Mouse (Mus musculus): ENCODE measurements at regions not wholly inside any gene's neighbourhood (a gene's known extent, or its start where the extent isn't known, plus 50 kb on each side); places are given as distances from the start of the nearest gene placed in this dataset.

- H3K27me3 ChIP-seq (ENCODE audit: control insufficient read depth, insufficient read depth, low read length) = no peaks in the 10 kb centered on the region
- H3K4me3 ChIP-seq (ENCODE audit: low read length) = no peak overlapping the region
- H3K9me3 ChIP-seq (ENCODE audit: control insufficient read depth, low read length) = no peaks in the 10 kb centered on the region
- H3K36me3 ChIP-seq (ENCODE audit: control insufficient read depth, insufficient read depth, low read length) = no peaks in the 10 kb centered on the region
- H3K27ac ChIP-seq (ENCODE audit: low read depth, low read length) = no peak overlapping the region
- peaks cover 5% of the 10 kb centered on the region; the same call in 1 of the 2 replicates for H3K4me1 ChIP-seq (ENCODE audit: control insufficient read depth, insufficient read depth, low read length)
- 68% methylated on average over 1 of the region's 1 CpGs for WGBS
- ATAC-seq (ENCODE audit: low FRiP score, low TSS enrichment) = no peak
- no peak overlapping the region for H3K4me2 ChIP-seq (replicated peaks; ENCODE audit: low read depth, low read length)
- H3K9ac ChIP-seq (ENCODE audit: low read depth, low read length) = no peak overlapping the region
Observed at GRCm38 (mm10) chr19:32950794-32951193, 193.5 kb downstream of the Pten start.

GRCm38 (mm10) chr19:32952425-32952824, 195.1 kb downstream of the Pten start:
- 87% methylated on average over 4 of the region's 4 CpGs for WGBS
- peaks cover 8% of the 10 kb centered on the region; the same call in 1 of the 2 replicates for H3K4me1 ChIP-seq (ENCODE audit: control insufficient read depth, insufficient read depth, low read length)
- no peaks in the 10 kb centered on the region for H3K36me3 ChIP-seq (ENCODE audit: control insufficient read depth, insufficient read depth, low read length)
- no peak overlapping the region for H3K27ac ChIP-seq (ENCODE audit: low read depth, low read length)
- H3K9ac ChIP-seq (ENCODE audit: low read depth, low read length) = no peak overlapping the region
- H3K4me3 ChIP-seq (ENCODE audit: low read length) = no peak overlapping the region
- H3K27me3 ChIP-seq (ENCODE audit: control insufficient read depth, insufficient read depth, low read length) = no peaks in the 10 kb centered on the region
- no peaks in the 10 kb centered on the region for H3K9me3 ChIP-seq (ENCODE audit: control insufficient read depth, low read length)
- no peak for ATAC-seq (ENCODE audit: low FRiP score, low TSS enrichment)
- H3K4me2 ChIP-seq (replicated peaks; ENCODE audit: low read depth, low read length) = no peak overlapping the region

- WGBS = 69% methylated on average over 11 of the region's 11 CpGs
- H3K36me3 ChIP-seq (ENCODE audit: control insufficient read depth, insufficient read depth, low read length) = no peaks in the 10 kb centered on the region
- no peak overlapping the region for H3K27ac ChIP-seq (ENCODE audit: low read depth, low read length)
- peaks cover 8% of the 10 kb centered on the region; the same call in 1 of the 2 replicates for H3K4me1 ChIP-seq (ENCODE audit: control insufficient read depth, insufficient read depth, low read length)
- no peak overlapping the region for H3K4me2 ChIP-seq (replicated peaks; ENCODE audit: low read depth, low read length)
- H3K9me3 ChIP-seq (ENCODE audit: control insufficient read depth, low read length) = no peaks in the 10 kb centered on the region
- no peak for ATAC-seq (ENCODE audit: low FRiP score, low TSS enrichment)
- H3K9ac ChIP-seq (ENCODE audit: low read depth, low read length) = no peak overlapping the region
- H3K27me3 ChIP-seq (ENCODE audit: control insufficient read depth, insufficient read depth, low read length) = no peaks in the 10 kb centered on the region
- no peak overlapping the region for H3K4me3 ChIP-seq (ENCODE audit: low read length)
Observed at GRCm38 (mm10) chr19:32952928-32953687, 195.8 kb downstream of the Pten start.

- Histone ChIP-seq H3K4me2 (replicated peaks; ENCODE audit: low read depth, low read length) (no peak overlapping the region), H3K36me3 (ENCODE audit: control insufficient read depth, insufficient read depth, low read length) (no peaks in the 10 kb centered on the region), H3K4me3 (ENCODE audit: low read length) (no peak overlapping the region), H3K4me1 (ENCODE audit: control insufficient read depth, insufficient read depth, low read length) (peaks cover 8% of the 10 kb centered on the region; the same call in 1 of the 2 replicates), H3K27ac (ENCODE audit: low read depth, low read length) (no peak overlapping the region), H3K9me3 (ENCODE audit: control insufficient read depth, low read length) (no peaks in the 10 kb centered on the region), H3K27me3 (ENCODE audit: control insufficient read depth, insufficient read depth, low read length) (no peaks in the 10 kb centered on the region), H3K9ac (ENCODE audit: low read depth, low read length) (no peak overlapping the region)
- WGBS = 52% methylated on average over 4 of the region's 4 CpGs
- peak; percentile 56; the same call in 1 of the 2 replicates for ATAC-seq (ENCODE audit: low FRiP score, low TSS enrichment)
Observed at GRCm38 (mm10) chr19:32954001-32954605, 196.8 kb downstream of the Pten start.

GRCm38 (mm10) chr19:32954942-32955341, 197.6 kb downstream of the Pten start:
- no peaks in the 10 kb centered on the region for H3K27me3 ChIP-seq (ENCODE audit: control insufficient read depth, insufficient read depth, low read length)
- no peaks in the 10 kb centered on the region for H3K9me3 ChIP-seq (ENCODE audit: control insufficient read depth, low read length)
- H3K36me3 ChIP-seq (ENCODE audit: control insufficient read depth, insufficient read depth, low read length) = no peaks in the 10 kb centered on the region
- ATAC-seq (ENCODE audit: low FRiP score, low TSS enrichment) = no peak
- H3K9ac ChIP-seq (ENCODE audit: low read depth, low read length) = no peak overlapping the region
- no peak overlapping the region for H3K27ac ChIP-seq (ENCODE audit: low read depth, low read length)
- H3K4me3 ChIP-seq (ENCODE audit: low read length) = no peak overlapping the region
- peaks cover 12% of the 10 kb centered on the region for H3K4me1 ChIP-seq (ENCODE audit: control insufficient read depth, insufficient read depth, low read length)
- 100% methylated on average over 3 of the region's 3 CpGs for WGBS
- no peak overlapping the region for H3K4me2 ChIP-seq (replicated peaks; ENCODE audit: low read depth, low read length)

- WGBS = 7% methylated on average over 9 of the region's 9 CpGs
- Histone ChIP-seq H3K27ac (ENCODE audit: low read depth, low read length) (no peak overlapping the region), H3K9ac (ENCODE audit: low read depth, low read length) (peak overlapping the region; percentile 18; the same call in 1 of the 2 replicates), H3K27me3 (ENCODE audit: control insufficient read depth, insufficient read depth, low read length) (no peaks in the 10 kb centered on the region), H3K36me3 (ENCODE audit: control insufficient read depth, insufficient read depth, low read length) (no peaks in the 10 kb centered on the region), H3K4me1 (ENCODE audit: control insufficient read depth, insufficient read depth, low read length) (peaks cover 12% of the 10 kb centered on the region), H3K9me3 (ENCODE audit: control insufficient read depth, low read length) (no peaks in the 10 kb centered on the region), H3K4me2 (replicated peaks; ENCODE audit: low read depth, low read length) (peak overlapping the region; percentile 51), H3K4me3 (ENCODE audit: low read length) (peak overlapping the region; percentile 19; the same call in 1 of the 2 replicates)
- no peak for ATAC-seq (ENCODE audit: low FRiP score, low TSS enrichment)
Observed at GRCm38 (mm10) chr19:32956143-32956915, 199.0 kb downstream of the Pten start.

- 3% methylated on average over 13 of the region's 13 CpGs for WGBS
- ATAC-seq (ENCODE audit: low FRiP score, low TSS enrichment) = peak; percentile 53; the same call in 1 of the 2 replicates
- peaks cover 12% of the 10 kb centered on the region for H3K4me1 ChIP-seq (ENCODE audit: control insufficient read depth, insufficient read depth, low read length)
- no peaks in the 10 kb centered on the region for H3K36me3 ChIP-seq (ENCODE audit: control insufficient read depth, insufficient read depth, low read length)
- H3K9ac ChIP-seq (ENCODE audit: low read depth, low read length) = peak overlapping the region; percentile 18; the same call in 1 of the 2 replicates
- H3K4me2 ChIP-seq (replicated peaks; ENCODE audit: low read depth, low read length) = peak overlapping the region; percentile 51
- no peak overlapping the region for H3K27ac ChIP-seq (ENCODE audit: low read depth, low read length)
- no peaks in the 10 kb centered on the region for H3K27me3 ChIP-seq (ENCODE audit: control insufficient read depth, insufficient read depth, low read length)
- H3K4me3 ChIP-seq (ENCODE audit: low read length) = peak overlapping the region; percentile 19; the same call in 1 of the 2 replicates
- H3K9me3 ChIP-seq (ENCODE audit: control insufficient read depth, low read length) = no peaks in the 10 kb centered on the region
Observed at GRCm38 (mm10) chr19:32956916-32957558, 199.7 kb downstream of the Pten start.

GRCm38 (mm10) chr19:32958276-32958675, 201.0 kb downstream of the Pten start:
- no peak for ATAC-seq (ENCODE audit: low FRiP score, low TSS enrichment)
- 84% methylated on average over 4 of the region's 4 CpGs for WGBS
- no peak overlapping the region for H3K4me2 ChIP-seq (replicated peaks; ENCODE audit: low read depth, low read length)
- H3K27me3 ChIP-seq (ENCODE audit: control insufficient read depth, insufficient read depth, low read length) = no peaks in the 10 kb centered on the region
- H3K27ac ChIP-seq (ENCODE audit: low read depth, low read length) = no peak overlapping the region
- no peak overlapping the region for H3K4me3 ChIP-seq (ENCODE audit: low read length)
- H3K9ac ChIP-seq (ENCODE audit: low read depth, low read length) = no peak overlapping the region
- peaks cover 12% of the 10 kb centered on the region for H3K4me1 ChIP-seq (ENCODE audit: control insufficient read depth, insufficient read depth, low read length)
- no peaks in the 10 kb centered on the region for H3K36me3 ChIP-seq (ENCODE audit: control insufficient read depth, insufficient read depth, low read length)
- no peaks in the 10 kb centered on the region for H3K9me3 ChIP-seq (ENCODE audit: control insufficient read depth, low read length)
